11 mouse cellular contexts compared by ENCODE assay signal in genomic region chr9:32700091-32700905, GRCm38 (mm10).
DNase-seq lines count a peak whose midpoint lies in the region; ATAC-seq and TF ChIP-seq lines count a peak whose summit lies in the region.
"Had no signal": no experiment of that assay in that cellular context is flagged by ENCODE, and none has a peak within 500 bp of the region (broad histone marks: within the 10 kb centered on the region; RNA-seq: fewer than 3 reads in every experiment).

No protein-coding gene starts in this region.

- 46% methylated on average over 7 of the region's 7 CpGs for WGBS in heart, postnatal 0 days
- WGBS in neural tube, embryonic 13.5 days = 77% methylated on average over 7 of the region's 7 CpGs

- TF ChIP-seq EP300 in heart, postnatal 0 days (IDR thresholded peaks at IDR 0.05; ENCODE audit: low read depth) = no peak

- no peak for ATAC-seq in heart, postnatal 0 days (ENCODE audit: insufficient read depth, low read depth)
- no peak for ATAC-seq in neural tube, embryonic 13.5 days (ENCODE audit: low read depth)
- ATAC-seq: forebrain, embryonic 16.5 days; midbrain, embryonic 13.5 days had no signal

- no peak for TF ChIP-seq CTCF in layer of hippocampus, adult 2 months (conservative IDR thresholded peaks at IDR 0.05)
- TF ChIP-seq CTCF in heart, postnatal 0 days (IDR thresholded peaks at IDR 0.05; ENCODE audit: low read depth) = no peak

- peak overlapping the region; percentile 58 for H3K4me2 ChIP-seq in heart, postnatal 0 days (ENCODE audit: low read depth, low read length)
- peak overlapping the region; percentile 35 for H3K4me2 ChIP-seq in neural tube, embryonic 13.5 days

- peaks cover 11% of the 10 kb centered on the region for H3K4me1 ChIP-seq in brown adipose tissue, adult 24 weeks (ENCODE audit: control insufficient read depth, insufficient read depth, insufficient read length, low read length)
- H3K4me1 ChIP-seq in heart, postnatal 0 days (ENCODE audit: control insufficient read depth, insufficient read depth) = peaks cover 7% of the 10 kb centered on the region; the same call in 1 of the 2 replicates
- H3K4me1 ChIP-seq in neural tube, embryonic 13.5 days (replicated peaks) = peaks cover 9% of the 10 kb centered on the region

- H3K9me3 ChIP-seq in heart, postnatal 0 days (replicated peaks; ENCODE audit: control insufficient read depth, low read length) = no peaks in the 10 kb centered on the region
- H3K9me3 ChIP-seq in neural tube, embryonic 13.5 days = no peaks in the 10 kb centered on the region
- H3K9me3 ChIP-seq: midbrain, embryonic 13.5 days had no signal

- H3K27me3 ChIP-seq in heart, postnatal 0 days (ENCODE audit: control insufficient read depth, insufficient read depth, low read length) = no peaks in the 10 kb centered on the region
- H3K27me3 ChIP-seq in neural tube, embryonic 13.5 days = peaks cover 49% of the 10 kb centered on the region

- no peak for DNase-seq in layer of hippocampus, adult 2 months (ENCODE audit: low spot score in 2 of 2)
- DNase-seq in layer of hippocampus, adult 8-10 months (ENCODE audit: low spot score in 2 of 2) = no peak
- DNase-seq in heart, postnatal 0 days (ENCODE audit: low spot score) = no peak
- no peak for DNase-seq in adrenal gland, adult 18-20 months (ENCODE audit: low spot score in 2 of 2)
- DNase-seq in right cerebral cortex, postnatal 36 days (ENCODE audit: low spot score in 2 of 2) = no peak
- DNase-seq: cerebellum, postnatal 10 days; spleen, adult 18-20 months had no signal

- no peak overlapping the region; the same call in 1 of the 2 replicates for H3K9ac ChIP-seq in heart, postnatal 0 days (replicated peaks; ENCODE audit: low read depth, low read length)
- H3K9ac ChIP-seq in neural tube, embryonic 13.5 days = no peak overlapping the region
- H3K9ac ChIP-seq: midbrain, embryonic 13.5 days had no signal

- no peaks in the 10 kb centered on the region; the same call in 1 of the 2 replicates for H3K36me3 ChIP-seq in heart, postnatal 0 days (replicated peaks; ENCODE audit: control insufficient read depth, insufficient read depth, low read length)
- H3K36me3 ChIP-seq in neural tube, embryonic 13.5 days = no peaks in the 10 kb centered on the region
- H3K36me3 ChIP-seq: midbrain, embryonic 13.5 days had no signal

- H3K27ac ChIP-seq in layer of hippocampus, adult 2 months = peak overlapping the region; percentile 25; the same call in 1 of the 2 replicates
- H3K27ac ChIP-seq in brown adipose tissue, adult 24 weeks (replicated peaks; ENCODE audit: low read depth, low read length) = peak overlapping the region; percentile 80
- H3K27ac ChIP-seq in heart, postnatal 0 days (ENCODE audit: low read depth) = peak overlapping the region; percentile 56; the same call in 1 of the 2 replicates
- 0 out of 2 replicates have a peak overlapping the region, but pooled peaks have one; percentile 3 for H3K27ac ChIP-seq in neural tube, embryonic 13.5 days (replicated peaks)
- H3K27ac ChIP-seq: midbrain, embryonic 13.5 days had no signal

- peak overlapping the region; percentile 20; the same call in 1 of the 2 replicates for H3K4me3 ChIP-seq in layer of hippocampus, adult 2 months
- peak overlapping the region; percentile 55 for H3K4me3 ChIP-seq in brown adipose tissue, adult 24 weeks (ENCODE audit: insufficient read depth, low read depth, low read length)
- H3K4me3 ChIP-seq in heart, postnatal 0 days (ENCODE audit: low read depth, low read length) = peak overlapping the region; percentile 32
- peak overlapping the region; percentile 1; the same call in 1 of the 2 replicates for H3K4me3 ChIP-seq in neural tube, embryonic 13.5 days
- H3K4me3 ChIP-seq: midbrain, embryonic 13.5 days had no signal

Comparison
In these comparisons a context has a peak if more than half of its experiments do, and no peak if none do; other contexts are left out.
1. H3K27ac ChIP-seq: peak in every context shown above with its lines; median percentile 80 in brown adipose tissue, adult 24 weeks; 56 in heart, postnatal 0 days; 25 in layer of hippocampus, adult 2 months; 3 in neural tube, embryonic 13.5 days.
2. H3K4me3 ChIP-seq: peak in every context shown above with its lines; median percentile 55 in brown adipose tissue, adult 24 weeks; 32 in heart, postnatal 0 days; 20 in layer of hippocampus, adult 2 months; 1 in neural tube, embryonic 13.5 days.